Mouse (Mus musculus) lung, embryonic 15.5 days (tissue): ENCODE results near the gene Gpcpd1. TPM values are rescaled to one million over a fixed set of nuclear protein-coding genes. Genes with fewer than 3 reads are reported as not detected.

Experiments used
- ATAC-seq: fragments of 200-750 bp; cut with Nextera tagmentation; 2 replicates; pipeline ENCODE4 v1.8.0; 2017; ENCODE audit warnings: moderate number of reproducible peaks, borderline replicate concordance; ENCODE audit not compliant: low FRiP score, low TSS enrichment; ENCODE audit errors: extremely low read depth
- H3K27ac ChIP-seq: fragments of 300-500 bp; sonication (generic); 2 replicates; pipeline ENCODE4 v1.5.1; 2015; ENCODE audit warnings: moderate library complexity, mild to moderate bottlenecking, inconsistent platforms
- H3K27me3 ChIP-seq: fragments of 300-500 bp; sonication (generic); 2 replicates; pipeline ENCODE4 v1.6.1; 2015; ENCODE audit warnings: inconsistent platforms
- H3K36me3 ChIP-seq: fragments of 300-500 bp; sonication (generic); 2 replicates; pipeline ENCODE4 v1.6.1; 2015; ENCODE audit warnings: inconsistent platforms
- H3K4me1 ChIP-seq: fragments of 300-500 bp; sonication (generic); 2 replicates; pipeline ENCODE4 v1.6.1; 2015; ENCODE audit warnings: inconsistent platforms
- H3K4me2 ChIP-seq: fragments of 300-500 bp; sonication (generic); 2 replicates; pipeline ENCODE4 v1.6.1; 2015; ENCODE audit warnings: inconsistent platforms, mild to moderate bottlenecking, moderate library complexity
- H3K4me3 ChIP-seq: fragments of 300-500 bp; sonication (generic); 2 replicates; pipeline ENCODE4 v1.5.1; 2015; ENCODE audit warnings: mild to moderate bottlenecking, inconsistent platforms
- H3K9ac ChIP-seq: fragments of 300-500 bp; sonication (generic); 2 replicates; pipeline ENCODE4 v1.6.1; 2015; ENCODE audit warnings: inconsistent platforms
- H3K9me3 ChIP-seq: fragments of 300-500 bp; sonication (generic); 2 replicates; pipeline ENCODE4 v1.6.1; 2016; ENCODE audit warnings: inconsistent platforms
- WGBS: fragments of 180-500 bp; shearing (Covaris S2); methylation state at CpG from one replicate; pipeline ENCODE4 v1.1.7; 2015; 5-methylcytosine and 5-hydroxymethylcytosine counted together
- polyA plus RNA-seq: library from polyadenylated mRNA; unstranded; fragments of >200 nt; fragmentation: Nextera tagmentation; extraction: Ambion mirVana; gene quantifications from 2 replicates; pipeline ENCODE4 v1.2.1, GENCODE M21; 2015

The Gpcpd1 gene
- polyA plus RNA-seq, 1 experiment from 2014 or later: 30.1 TPM

GRCm38 (mm10) chr2:132582227-132582626 is 5.3 kb downstream of the Gpcpd1 start:
- Histone ChIP-seq H3K27ac (peak overlapping the region; percentile 38; the same call in 1 of the 2 replicates), H3K4me1 (peaks cover 13% of the 10 kb centered on the region), H3K9me3 (no peaks in the 10 kb centered on the region), H3K9ac (no peak overlapping the region), H3K36me3 (no peaks in the 10 kb centered on the region), H3K27me3 (no peaks in the 10 kb centered on the region), H3K4me2 (no peak overlapping the region), H3K4me3 (no peak overlapping the region)
- WGBS: 25% methylated on average over 4 of the region's 4 CpGs
- ATAC-seq: no peak

DNA sequence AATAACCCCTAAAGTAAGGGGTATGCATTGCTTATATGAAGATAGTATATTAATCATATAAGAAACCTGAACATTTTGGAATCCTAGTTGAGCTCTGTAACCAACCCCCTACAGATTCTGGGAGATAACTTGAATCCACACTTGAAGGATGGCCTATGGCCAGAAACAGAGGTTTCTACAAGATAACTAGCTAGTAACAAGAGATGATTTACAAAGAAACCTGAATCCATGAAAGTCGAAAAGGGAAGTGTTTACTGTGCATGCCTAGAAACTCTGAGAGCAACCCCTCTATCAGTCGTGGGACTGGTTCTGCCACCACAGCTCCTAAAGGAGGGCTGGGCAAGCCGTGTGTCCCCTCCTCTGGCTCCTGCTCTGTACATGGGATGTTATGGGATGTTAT is 7.8 kb downstream of the Gpcpd1 start:
- Histone ChIP-seq H3K4me3 (no peak overlapping the region), H3K4me2 (no peak overlapping the region), H3K9me3 (no peaks in the 10 kb centered on the region), H3K27ac (no peak overlapping the region), H3K9ac (no peak overlapping the region), H3K36me3 (no peaks in the 10 kb centered on the region), H3K27me3 (no peaks in the 10 kb centered on the region), H3K4me1 (peaks cover 33% of the 10 kb centered on the region)
- 67% methylated on average over 3 of the region's 3 CpGs for WGBS
- no peak for ATAC-seq

- Histone ChIP-seq H3K9me3 (no peaks in the 10 kb centered on the region), H3K36me3 (no peaks in the 10 kb centered on the region), H3K4me2 (no peak overlapping the region), H3K27me3 (no peaks in the 10 kb centered on the region), H3K9ac (no peak overlapping the region), H3K4me1 (peaks cover 33% of the 10 kb centered on the region), H3K4me3 (no peak overlapping the region), H3K27ac (0 out of 2 replicates have a peak overlapping the region, but pooled peaks have one; percentile 98)
- 94% methylated on average over 3 of the region's 3 CpGs for WGBS
- ATAC-seq: no peak
These were observed 8.8 kb downstream of the Gpcpd1 start for GRCm38 (mm10) chr2:132578711-132579110.

- H3K27me3 ChIP-seq: no peaks in the 10 kb centered on the region
- peak overlapping the region; percentile 98 for H3K27ac ChIP-seq
- WGBS: under 1% methylated on average over 35 of the region's 38 CpGs
- H3K4me3 ChIP-seq: peak overlapping the region; percentile 71
- no peaks in the 10 kb centered on the region for H3K9me3 ChIP-seq
- H3K36me3 ChIP-seq: no peaks in the 10 kb centered on the region
- H3K9ac ChIP-seq: peak overlapping the region; percentile 90
- peaks cover 31% of the 10 kb centered on the region for H3K4me1 ChIP-seq
- peak overlapping the region; percentile 57 for H3K4me2 ChIP-seq
- ATAC-seq: peak; percentile 98
These were observed 9.5 kb downstream of the Gpcpd1 start for GRCm38 (mm10) chr2:132578059-132578458.

DNA sequence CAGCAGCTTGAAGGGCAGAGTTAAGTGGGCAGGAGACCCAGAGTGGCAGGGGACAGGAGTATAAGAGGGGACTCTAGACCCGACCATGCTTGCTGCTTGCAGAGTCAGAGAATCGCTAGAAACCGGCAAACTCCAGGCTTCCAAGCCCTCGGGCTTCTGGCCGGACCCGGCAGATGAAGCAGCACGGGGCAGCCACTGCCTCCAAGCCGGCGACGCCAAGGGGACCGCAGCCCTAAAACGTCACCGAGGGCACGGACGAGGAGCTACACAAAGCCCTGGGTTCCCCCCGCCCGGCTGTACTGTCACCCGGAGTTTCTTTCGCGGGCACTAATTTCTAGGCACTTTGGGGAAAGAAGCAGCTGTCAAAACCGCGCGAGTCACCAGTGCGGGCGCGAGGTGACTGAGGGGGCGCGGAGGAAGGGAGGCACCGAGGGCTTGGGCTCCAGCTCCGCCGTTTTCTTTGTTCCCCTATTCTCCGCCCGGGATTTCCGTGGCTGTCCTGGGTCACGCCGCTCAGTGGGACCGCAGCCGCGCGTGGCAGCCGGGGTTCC is 10.0 kb downstream of the Gpcpd1 start:
- Histone ChIP-seq H3K9me3 (no peaks in the 10 kb centered on the region), H3K4me2 (peak overlapping the region; percentile 57)

DNA sequence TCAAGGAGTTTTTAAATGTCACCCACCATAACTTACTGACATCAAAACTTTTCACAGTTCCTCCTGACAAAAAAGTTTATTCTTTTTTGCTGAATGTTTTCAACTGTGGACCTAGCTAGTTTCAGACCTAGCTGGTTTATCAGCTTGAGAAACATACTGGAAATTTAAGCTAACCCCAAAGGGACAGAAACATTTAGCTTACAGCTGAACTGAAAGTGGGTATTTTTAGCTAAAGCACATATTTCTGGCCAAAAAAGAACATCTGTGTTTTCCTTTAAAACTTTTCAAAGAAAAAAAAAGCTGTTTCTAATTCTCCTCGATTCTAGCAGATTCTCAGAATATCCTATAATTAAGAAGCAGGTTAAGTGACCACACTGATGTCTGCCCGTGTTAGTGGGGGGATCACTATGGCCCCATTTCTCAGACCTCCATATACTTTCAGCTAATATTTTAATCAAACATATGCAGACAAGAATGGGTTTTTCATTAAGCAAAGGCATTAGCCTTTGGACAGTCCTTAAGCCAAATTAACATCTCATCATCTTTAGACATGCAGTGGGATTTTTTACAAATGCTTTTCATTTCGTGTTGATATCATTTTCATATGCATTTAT is 10.9 kb downstream of the Gpcpd1 start:
- H3K4me2 ChIP-seq: peak overlapping the region; percentile 57
- no peak overlapping the region for H3K9ac ChIP-seq
- H3K27me3 ChIP-seq: no peaks in the 10 kb centered on the region
- no peaks in the 10 kb centered on the region for H3K36me3 ChIP-seq
- WGBS: 24% methylated on average over 3 of the region's 3 CpGs
- no peak overlapping the region for H3K27ac ChIP-seq
- H3K4me1 ChIP-seq: peaks cover 20% of the 10 kb centered on the region
- H3K4me3 ChIP-seq: peak overlapping the region; percentile 71
- no peak for ATAC-seq
- no peaks in the 10 kb centered on the region for H3K9me3 ChIP-seq

More for the DNA sequence above, 10.0 kb downstream of the Gpcpd1 start:
- Histone ChIP-seq H3K9ac (peak overlapping the region; percentile 90), H3K27ac (peak overlapping the region; percentile 98), H3K4me1 (peaks cover 28% of the 10 kb centered on the region), H3K4me3 (peak overlapping the region; percentile 71), H3K27me3 (no peaks in the 10 kb centered on the region), H3K36me3 (no peaks in the 10 kb centered on the region)
- peak; percentile 77 for ATAC-seq
- WGBS: under 1% methylated on average over 40 of the region's 41 CpGs

DNA sequence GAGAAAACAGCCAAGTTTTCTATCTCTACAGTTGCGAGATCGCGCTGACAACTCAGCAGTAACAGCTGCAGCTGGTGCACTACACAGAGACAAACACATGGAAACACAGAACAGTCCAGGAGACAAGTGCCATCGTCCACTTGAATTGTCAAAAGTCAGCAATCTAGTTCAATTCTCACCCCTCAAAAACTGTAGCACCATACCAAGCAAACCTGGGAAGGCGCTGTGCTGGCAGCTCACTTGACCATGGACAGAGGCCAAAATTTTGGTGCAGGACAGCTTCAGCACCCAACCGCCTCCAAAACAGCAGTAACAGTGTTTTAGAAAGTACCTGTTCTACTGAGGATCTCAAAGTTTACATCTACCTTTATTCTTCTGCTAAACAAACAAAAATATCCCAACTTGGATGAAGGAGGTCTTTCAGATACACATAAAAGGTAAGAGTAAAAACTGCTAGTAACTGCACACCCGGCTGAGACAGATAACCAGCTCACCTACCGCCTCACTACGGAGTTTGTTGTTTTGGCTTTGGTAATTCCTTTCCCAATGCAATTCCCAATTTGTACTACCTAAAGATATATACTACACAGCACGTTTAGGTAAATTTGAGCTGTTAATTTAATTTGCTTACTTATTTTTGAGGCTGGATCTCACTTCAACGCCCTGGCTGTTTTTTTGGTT is 11.6 kb downstream of the Gpcpd1 start:
- no peak for ATAC-seq
- Histone ChIP-seq H3K4me2 (peak overlapping the region; percentile 57; the same call in 1 of the 2 replicates), H3K9me3 (no peaks in the 10 kb centered on the region), H3K27ac (no peak overlapping the region), H3K9ac (no peak overlapping the region), H3K4me3 (no peak overlapping the region; the same call in 1 of the 2 replicates), H3K4me1 (peaks cover 20% of the 10 kb centered on the region), H3K27me3 (no peaks in the 10 kb centered on the region), H3K36me3 (no peaks in the 10 kb centered on the region)
- 63% methylated on average over 11 of the region's 11 CpGs for WGBS

DNA sequence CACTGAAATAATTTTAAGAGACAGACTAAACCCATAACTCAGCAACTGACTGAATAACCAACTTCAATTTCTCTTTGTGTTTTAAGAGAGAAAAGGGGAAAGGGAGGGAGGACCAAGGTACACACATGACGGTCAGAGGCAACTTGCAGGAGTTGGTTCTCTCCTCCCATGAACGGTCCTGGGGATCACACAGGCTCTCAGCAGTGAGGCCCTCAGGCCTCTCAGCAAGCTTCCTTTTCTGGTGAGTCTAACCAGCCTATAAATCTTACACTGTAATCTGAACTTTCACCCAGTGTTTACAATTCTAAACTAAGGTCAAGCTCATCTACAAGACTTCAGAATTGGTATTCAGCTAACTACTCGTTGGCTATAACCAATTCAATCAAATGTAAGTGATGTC is 12.3 kb downstream of the Gpcpd1 start:
- WGBS: 57% methylated on average over 3 of the region's 3 CpGs
- H3K4me3 ChIP-seq: no peak overlapping the region
- no peak overlapping the region; the same call in 1 of the 2 replicates for H3K27ac ChIP-seq

DNA sequence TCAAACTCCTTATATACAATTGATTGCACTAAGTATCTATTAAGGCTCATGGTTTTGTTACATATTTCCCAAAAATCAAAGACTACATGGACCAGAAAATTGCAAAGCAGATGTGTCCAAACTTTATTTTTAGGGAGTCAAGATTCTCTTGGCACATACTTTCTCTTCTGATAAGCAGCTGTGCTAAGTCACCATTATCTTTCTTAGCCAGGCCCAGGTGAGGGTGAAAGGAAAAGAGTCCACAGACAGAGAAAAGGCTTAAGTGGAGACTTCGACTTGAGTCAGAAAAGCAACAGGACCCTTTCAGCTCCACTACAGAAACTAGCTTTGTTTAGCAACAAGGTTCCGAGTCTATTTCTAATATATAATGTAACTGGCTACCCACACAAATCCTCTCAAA is 14.2 kb downstream of the Gpcpd1 start:
- Histone ChIP-seq H3K27me3 (no peaks in the 10 kb centered on the region), H3K9me3 (no peaks in the 10 kb centered on the region), H3K27ac (no peak overlapping the region), H3K36me3 (0 out of 2 replicates have a peak, but pooled peaks cover 9% of the 10 kb centered on the region), H3K4me3 (no peak overlapping the region), H3K4me1 (peaks cover 20% of the 10 kb centered on the region), H3K4me2 (no peak overlapping the region), H3K9ac (no peak overlapping the region)
- 70% methylated on average over 2 of the region's 2 CpGs for WGBS
- no peak for ATAC-seq

More for the DNA sequence above, 12.3 kb downstream of the Gpcpd1 start:
- Histone ChIP-seq H3K4me1 (peaks cover 20% of the 10 kb centered on the region), H3K4me2 (no peak overlapping the region), H3K9me3 (no peaks in the 10 kb centered on the region), H3K36me3 (0 out of 2 replicates have a peak, but pooled peaks cover 3% of the 10 kb centered on the region), H3K9ac (no peak overlapping the region), H3K27me3 (no peaks in the 10 kb centered on the region)
- ATAC-seq: no peak

DNA sequence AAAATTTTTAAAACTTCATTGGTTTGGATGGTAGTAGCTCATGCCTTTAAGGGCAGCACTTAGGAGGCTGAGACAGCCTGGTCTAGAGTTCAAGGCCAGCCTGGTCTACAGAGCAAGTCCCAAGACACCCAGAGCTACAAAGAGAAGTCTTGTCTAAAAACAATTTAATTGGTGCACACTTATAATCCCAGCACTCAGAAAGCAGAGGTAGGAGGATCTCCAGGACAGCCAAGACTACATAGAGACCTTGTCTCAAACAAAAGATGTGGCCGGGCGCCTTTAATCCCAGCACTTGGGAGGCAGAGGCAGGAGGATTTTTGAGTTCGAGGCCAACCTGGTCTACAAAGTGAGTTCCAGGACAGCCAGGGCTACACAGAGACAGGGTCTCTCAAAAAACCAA is 14.9 kb downstream of the Gpcpd1 start:
- H3K4me3 ChIP-seq: no peak overlapping the region
- no peak overlapping the region for H3K27ac ChIP-seq
- H3K4me2 ChIP-seq: no peak overlapping the region
- no peaks in the 10 kb centered on the region for H3K27me3 ChIP-seq
- H3K9ac ChIP-seq: no peak overlapping the region
- H3K36me3 ChIP-seq: peaks cover 12% of the 10 kb centered on the region; the same call in 1 of the 2 replicates
- 87% methylated on average over 3 of the region's 3 CpGs for WGBS
- H3K9me3 ChIP-seq: no peaks in the 10 kb centered on the region
- H3K4me1 ChIP-seq: peaks cover 20% of the 10 kb centered on the region
- no peak for ATAC-seq

- no peak overlapping the region for H3K27ac ChIP-seq
- H3K36me3 ChIP-seq: peaks cover 21% of the 10 kb centered on the region; the same call in 1 of the 2 replicates
- no peak for ATAC-seq
- H3K27me3 ChIP-seq: no peaks in the 10 kb centered on the region
- H3K4me1 ChIP-seq: peaks cover 14% of the 10 kb centered on the region
- no peaks in the 10 kb centered on the region for H3K9me3 ChIP-seq
- no peak overlapping the region for H3K4me2 ChIP-seq
- no peak overlapping the region for H3K4me3 ChIP-seq
- no peak overlapping the region for H3K9ac ChIP-seq
- 99% methylated on average over 2 of the region's 2 CpGs for WGBS
These were observed 16.2 kb downstream of the Gpcpd1 start for GRCm38 (mm10) chr2:132571301-132571700.

GRCm38 (mm10) chr2:132570869-132571268 is 16.7 kb downstream of the Gpcpd1 start:
- no peak for ATAC-seq
- Histone ChIP-seq H3K4me1 (peaks cover 9% of the 10 kb centered on the region), H3K4me2 (no peak overlapping the region), H3K27ac (no peak overlapping the region), H3K9ac (no peak overlapping the region), H3K9me3 (no peaks in the 10 kb centered on the region), H3K27me3 (no peaks in the 10 kb centered on the region), H3K36me3 (peaks cover 24% of the 10 kb centered on the region; the same call in 1 of the 2 replicates), H3K4me3 (no peak overlapping the region)
